Mouse (Mus musculus): ENCODE results near the gene D17H6S53E.
A peak's percentile ranks its signal among the peaks of the same experiment; 100 is the strongest.
"Not testable (repeated sequence)": the region's sequence is repeated elsewhere in the genome, so short reads cannot be mapped to it uniquely, and the experiment has no call there.

D17H6S53E gene

DNA sequence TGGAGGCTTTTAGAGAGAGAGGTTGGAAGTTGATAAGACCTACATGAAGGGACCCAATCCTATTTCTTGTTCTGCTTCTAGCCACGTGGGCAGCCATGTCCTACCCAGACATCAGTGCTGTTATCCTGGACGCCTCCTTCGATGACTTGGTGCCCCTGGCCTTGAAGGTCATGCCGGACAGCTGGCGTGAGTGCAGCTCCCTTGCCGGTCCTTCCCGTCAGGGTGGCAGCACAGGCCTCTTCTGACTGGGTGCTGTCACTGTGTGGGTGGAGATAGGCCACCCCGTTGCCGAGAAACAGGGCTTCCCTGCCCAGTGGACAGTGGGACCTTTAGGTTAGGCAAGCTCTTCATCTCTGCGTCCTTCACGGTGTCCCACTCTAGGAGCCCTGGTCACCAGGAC, 25.0 kb upstream of the D17H6S53E start:
- DNase-seq (ENCODE audit: low spot score in 2 of 2) = peak in 1 of 2 experiments; percentile 12

GRCm38 (mm10) chr17:35102299-35102698, 23.9 kb upstream of the D17H6S53E start:
- DNase-seq (ENCODE audit: low spot score in 2 of 2) = no peak

GRCm38 (mm10) chr17:35103221-35103690, 22.9 kb upstream of the D17H6S53E start:
- DNase-seq (ENCODE audit: low spot score in 2 of 2) = peak in 1 of 2 experiments; percentile 52

- DNase-seq (ENCODE audit: low spot score in 2 of 2) = no peak
These were observed 22.1 kb upstream of the D17H6S53E start for GRCm38 (mm10) chr17:35104079-35104478.

GRCm38 (mm10) chr17:35104754-35105153, 21.4 kb upstream of the D17H6S53E start:
- peak in 1 of 2 experiments; percentile 58 for DNase-seq (ENCODE audit: low spot score in 2 of 2)

DNA sequence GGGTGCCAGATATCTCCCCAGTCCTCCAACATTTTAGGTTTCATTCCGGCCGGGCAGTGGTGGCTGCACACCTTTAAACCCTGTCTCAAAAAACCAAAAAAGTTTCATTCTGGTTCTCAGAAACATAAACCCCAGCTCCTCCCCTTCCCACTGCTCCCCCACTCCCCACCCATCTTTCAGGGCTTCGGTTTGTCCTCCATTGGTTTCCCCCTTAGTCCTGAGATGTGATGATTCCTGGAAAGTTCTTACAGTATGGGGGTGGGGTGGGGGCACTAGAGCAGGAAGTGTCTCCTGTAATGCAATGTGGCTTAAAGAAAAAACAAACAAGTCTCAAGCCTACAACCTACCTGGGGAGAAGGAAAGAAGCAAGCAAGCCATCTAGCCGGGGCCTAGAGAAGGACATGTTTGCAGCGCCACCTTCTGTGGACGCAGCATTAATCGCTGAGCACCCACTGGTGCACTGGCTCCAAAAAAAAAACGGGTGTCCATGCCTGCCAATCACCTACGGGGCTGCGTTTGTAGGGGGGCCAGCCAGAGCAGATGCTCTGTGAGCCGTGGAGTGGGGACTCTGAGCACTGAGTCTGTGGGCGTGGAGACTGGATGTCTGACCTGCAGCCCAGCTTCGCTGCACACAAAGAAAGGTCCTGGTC, 20.3 kb upstream of the D17H6S53E start:
- peak; percentile 58 to 73 for DNase-seq (ENCODE audit: low spot score in 2 of 2)

- DNase-seq (ENCODE audit: low spot score in 2 of 2) = no peak
These were observed 19.7 kb upstream of the D17H6S53E start for GRCm38 (mm10) chr17:35106522-35106921.

DNA sequence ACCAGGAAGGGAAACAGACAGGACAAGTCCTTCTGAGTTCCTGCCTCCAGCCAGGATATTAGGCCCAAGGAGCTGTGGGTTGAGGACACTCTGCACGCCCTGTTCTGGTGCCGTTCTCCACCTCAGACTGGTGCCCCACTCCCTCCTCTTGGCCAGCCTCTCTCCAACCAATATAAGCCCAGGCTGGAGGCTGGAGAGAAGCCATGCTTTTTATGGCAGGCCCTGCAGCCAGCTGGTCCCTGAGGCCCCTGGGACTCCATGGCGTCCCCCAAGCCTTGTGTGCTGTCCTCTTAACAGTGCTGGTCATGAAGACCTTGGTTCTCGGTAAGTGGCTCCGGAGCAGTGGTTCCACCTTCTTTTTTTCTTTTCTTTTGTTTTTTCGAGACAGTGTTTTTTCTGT, 18.1 kb upstream of the D17H6S53E start, which contains the start of gene Ly6g5c:
TSS of gene Ly6g5c (plus strand) at position 183 of the 400 bp plus-strand sequence.
- no peak for DNase-seq (ENCODE audit: low spot score in 2 of 2)

DNA sequence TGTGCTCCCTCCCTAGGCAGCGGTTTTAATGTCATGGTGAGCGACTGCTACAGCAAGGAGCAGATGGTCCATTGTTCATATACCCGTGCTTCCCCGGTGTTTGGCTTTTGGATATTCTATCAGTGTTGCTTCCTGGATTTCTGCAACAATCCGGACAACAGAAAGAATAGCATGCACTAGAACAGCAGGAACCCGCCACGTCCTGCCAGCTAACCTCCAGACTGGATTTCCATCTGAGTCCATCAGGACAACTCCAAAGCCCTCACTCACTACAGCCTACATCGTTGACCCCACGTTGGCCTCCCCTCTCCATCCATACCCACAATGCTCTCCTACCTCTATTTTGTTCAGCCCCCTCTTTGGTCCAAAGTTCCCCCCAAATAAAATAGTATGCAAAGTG, 14.4 kb upstream of the D17H6S53E start:
- DNase-seq (ENCODE audit: low spot score in 2 of 2) = no peak

DNA sequence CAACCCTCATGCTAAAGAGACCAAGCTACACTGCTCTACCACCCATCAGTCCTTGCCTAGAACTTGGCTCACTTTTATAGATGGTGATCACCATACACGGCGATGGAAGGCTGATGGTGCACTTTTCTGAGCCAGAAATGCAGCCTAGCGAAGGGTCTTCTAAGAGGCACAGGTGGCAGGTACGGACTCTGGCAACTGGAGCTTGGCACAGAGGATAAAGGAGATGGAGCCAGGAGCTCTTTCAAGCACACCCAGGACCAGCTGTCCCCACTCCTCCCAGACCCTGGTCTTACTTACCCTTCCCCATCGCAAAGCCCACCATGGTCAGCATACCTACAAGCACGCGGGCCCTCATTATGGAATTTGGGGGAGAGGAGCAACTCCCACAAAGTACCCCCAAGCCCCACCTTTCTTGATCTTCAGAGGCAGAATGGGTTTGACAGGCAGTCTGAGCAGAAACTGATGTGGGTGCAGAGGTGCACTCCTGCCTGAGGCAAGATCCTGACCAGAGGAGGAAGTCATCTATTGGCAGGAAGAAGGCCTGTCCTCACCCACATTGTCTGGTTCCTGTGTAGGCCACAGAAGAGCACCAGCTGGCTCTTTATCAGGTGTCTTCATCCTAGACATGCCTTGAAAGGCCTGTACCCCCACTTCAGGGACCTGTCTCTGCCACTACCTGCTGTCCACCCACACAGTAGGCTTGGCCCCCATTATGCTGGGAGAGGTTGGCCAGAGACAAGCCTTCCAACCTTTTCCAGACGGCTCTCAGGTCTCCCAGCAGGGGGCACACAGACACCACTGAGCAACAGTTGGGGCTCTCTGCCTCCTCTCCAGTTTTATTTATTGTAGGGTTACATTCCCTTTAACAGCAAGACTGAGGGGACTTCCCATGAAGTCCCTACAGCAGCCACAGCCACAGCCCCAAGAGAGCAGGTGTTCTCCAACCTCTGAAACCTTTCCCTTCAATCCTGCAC, 10.8 kb upstream of the D17H6S53E start, which contains the start of gene Ly6g5b:
TSS of gene Ly6g5b (minus strand) at position 383 of the 974 bp plus-strand sequence.
- DNase-seq (ENCODE audit: low spot score in 2 of 2) = peak; percentile 47 to 76

- no peak for DNase-seq (ENCODE audit: low spot score in 2 of 2)
These were observed 5.4 kb upstream of the D17H6S53E start for GRCm38 (mm10) chr17:35120745-35121142.

- DNase-seq (ENCODE audit: low spot score in 2 of 2) = peak; percentile 96
These were observed 4.9 kb upstream of the D17H6S53E start, which contains the start of gene Gpank1 for GRCm38 (mm10) chr17:35121143-35121799. Gene Gpank1 (plus strand): TSS chr17:35121455.

GRCm38 (mm10) chr17:35121871-35122303, 4.3 kb upstream of the D17H6S53E start, which contains the start of gene Csnk2b:
Gene Csnk2b (minus strand): TSS chr17:35122053.
- peak; percentile 48 to 73 for DNase-seq (ENCODE audit: low spot score in 2 of 2)

DNA sequence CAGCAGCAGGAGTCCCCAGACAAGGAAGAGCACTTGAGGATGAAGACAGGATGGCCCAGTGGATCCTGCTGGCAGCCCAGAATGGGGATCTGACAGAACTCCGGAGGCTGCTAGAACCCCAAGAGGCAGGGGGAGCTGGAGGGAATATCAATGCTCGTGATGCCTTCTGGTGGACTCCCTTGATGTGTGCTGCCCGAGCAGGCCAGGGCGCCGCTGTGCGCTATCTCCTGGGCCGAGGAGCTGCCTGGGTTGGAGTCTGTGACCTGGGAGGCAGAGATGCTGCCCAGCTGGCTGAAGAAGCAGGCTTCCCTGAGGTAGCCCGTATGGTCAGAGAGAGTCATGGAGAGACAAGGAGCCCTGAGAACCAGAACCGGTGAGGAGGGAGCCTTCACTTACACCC, 2.9 kb upstream of the D17H6S53E start:
- DNase-seq (ENCODE audit: low spot score in 2 of 2) = not testable (repeated sequence)

DNA sequence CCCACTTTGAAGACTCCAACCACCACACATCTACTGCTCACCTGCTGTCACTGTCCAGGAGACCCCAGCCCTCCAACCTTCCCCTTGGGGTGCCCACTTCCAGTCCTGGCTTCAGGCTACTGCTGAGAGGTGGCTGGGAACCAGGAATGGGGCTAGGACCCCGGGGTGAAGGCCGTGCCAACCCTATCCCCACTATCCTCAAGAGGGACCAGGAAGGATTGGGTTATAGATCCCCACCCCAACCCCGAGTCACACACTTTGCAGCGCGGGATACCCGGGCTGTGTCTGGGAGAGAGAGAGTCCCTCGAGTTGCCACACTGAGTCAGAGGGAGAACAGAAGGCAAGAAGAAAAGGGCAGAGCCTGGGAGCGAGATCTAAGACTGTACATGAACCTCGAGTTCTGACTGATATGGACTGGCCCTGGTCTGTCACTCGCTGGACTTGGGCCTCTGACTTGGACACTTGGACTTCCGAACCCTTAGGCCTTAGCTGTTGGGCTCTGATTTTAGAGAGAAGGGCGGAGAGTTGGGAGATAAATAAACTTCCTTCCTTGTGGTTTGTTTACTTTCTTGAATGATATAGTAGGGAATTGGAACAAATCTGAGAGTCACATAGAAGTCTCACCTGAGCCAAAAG, 1.8 kb upstream of the D17H6S53E start:
- DNase-seq (ENCODE audit: low spot score in 2 of 2) = not testable (repeated sequence)

DNA sequence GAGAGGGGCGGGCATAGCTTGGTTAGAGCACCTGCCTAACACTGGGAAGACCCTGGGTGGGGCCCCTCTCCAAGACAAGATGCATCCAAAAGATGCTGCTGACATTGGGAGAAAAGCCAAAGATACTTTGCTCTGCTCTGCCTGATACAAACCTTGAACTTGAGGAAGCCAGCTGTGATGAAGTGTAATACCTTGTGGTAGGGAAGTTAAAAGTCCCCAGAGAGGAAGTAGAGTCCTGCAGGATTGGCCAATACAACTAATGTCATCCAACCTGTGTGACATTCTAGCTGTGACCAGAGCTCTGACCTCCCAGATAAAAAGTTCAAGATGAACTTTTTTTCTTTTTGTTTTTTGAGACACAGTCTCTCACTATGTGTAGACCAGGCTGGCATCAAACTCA, 1.1 kb upstream of the D17H6S53E start:
- no peak for DNase-seq (ENCODE audit: low spot score in 2 of 2)

- DNase-seq (ENCODE audit: low spot score in 2 of 2) = no peak
These were observed 595 bp upstream of the D17H6S53E start for GRCm38 (mm10) chr17:35125578-35125977.

GRCm38 (mm10) chr17:35127017-35127416, 844 bp downstream of the D17H6S53E start:
- peak in 1 of 2 experiments; percentile 59 for DNase-seq (ENCODE audit: low spot score in 2 of 2)

- DNase-seq (ENCODE audit: low spot score in 2 of 2) = peak in 1 of 2 experiments; percentile 59
These were observed 2.8 kb downstream of the D17H6S53E start for GRCm38 (mm10) chr17:35128996-35129395.

GRCm38 (mm10) chr17:35131038-35131437, 4.9 kb downstream of the D17H6S53E start:
- peak in 1 of 2 experiments; percentile 61 for DNase-seq (ENCODE audit: low spot score in 2 of 2)

Data from spleen, postnatal 4 days (tissue).